Mouse (Mus musculus): ENCODE data around the gene Mon1a. TPM values are rescaled to one million over a fixed set of nuclear protein-coding genes. Genes with fewer than 3 reads are reported as not detected.
A peak's percentile ranks its signal among the peaks of the same experiment; 100 is the strongest.

Mon1a gene
- polyA plus RNA-seq (2014; fragmentation: Nextera tagmentation; extraction: Ambion mirVana) = 14.8 and 16.8 TPM in 2 replicates

DNA sequence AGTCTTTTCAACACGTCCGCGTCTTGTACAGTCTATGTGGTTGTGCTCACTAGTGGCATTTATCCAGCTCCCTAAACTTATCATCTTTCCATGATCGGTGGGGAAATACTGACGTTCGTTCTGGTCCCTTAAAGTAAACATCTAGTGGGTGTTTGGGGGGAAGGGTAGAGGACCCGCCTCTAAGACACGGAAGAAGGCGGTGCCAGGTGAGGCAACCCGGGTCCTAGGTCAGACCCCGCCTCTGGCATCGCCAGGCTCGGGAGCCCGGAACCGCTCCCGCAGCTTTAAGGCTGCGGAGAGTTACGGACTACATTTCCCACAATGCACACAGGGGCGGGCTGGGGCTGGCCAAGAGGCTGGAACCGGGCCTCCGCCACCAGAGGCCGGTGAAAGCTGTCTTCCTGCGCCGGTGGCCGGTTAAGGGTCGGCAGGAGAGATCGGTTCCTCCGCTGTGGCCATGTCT lies at the start of gene Mon1a:
Gene Mon1a, plus strand, starts transcription at position 348 of the 463 bp plus-strand sequence.
- no peaks in the 10 kb centered on the region for H3K27me3 ChIP-seq (ENCODE audit: control insufficient read depth, insufficient read depth, low read length)
- peak within 1 kb of the TSS; percentile 73 for H3K4me3 ChIP-seq (ENCODE audit: low read depth, low read length)
- peaks cover 6% of the 10 kb centered on the region for H3K4me1 ChIP-seq (ENCODE audit: control insufficient read depth, insufficient read depth, low read length)
- ATAC-seq (ENCODE audit: low FRiP score) (peak; percentile 97), DNase-seq (ENCODE audit: low spot score, missing footprints) (peak; percentile 97)
- H3K9me3 ChIP-seq (ENCODE audit: control insufficient read depth, low read length) = no peaks in the 10 kb centered on the region
- no peaks in the 10 kb centered on the region for H3K36me3 ChIP-seq (ENCODE audit: control insufficient read depth, insufficient read depth, low read length)
- no peak within 1 kb of the TSS for H3K27ac ChIP-seq (ENCODE audit: low read depth, low read length)
- H3K9ac ChIP-seq (ENCODE audit: low read length) = peak within 1 kb of the TSS; percentile 76
- peak within 1 kb of the TSS; percentile 80 for H3K4me2 ChIP-seq
- WGBS = 2% methylated on average over 28 of the region's 28 CpGs

- Histone ChIP-seq H3K4me1 (ENCODE audit: control insufficient read depth, insufficient read depth, low read length) (no peaks in the 10 kb centered on the region), H3K9ac (ENCODE audit: low read length) (no peak overlapping the region), H3K27me3 (ENCODE audit: control insufficient read depth, insufficient read depth, low read length) (no peaks in the 10 kb centered on the region), H3K4me3 (ENCODE audit: low read depth, low read length) (no peak overlapping the region), H3K27ac (ENCODE audit: low read depth, low read length) (no peak overlapping the region), H3K9me3 (ENCODE audit: control insufficient read depth, low read length) (no peaks in the 10 kb centered on the region), H3K36me3 (ENCODE audit: control insufficient read depth, insufficient read depth, low read length) (no peaks in the 10 kb centered on the region), H3K4me2 (no peak overlapping the region)
- peak; percentile 59 for DNase-seq (ENCODE audit: low spot score, missing footprints)
- 90% methylated on average over 1 of the region's 1 CpGs for WGBS
- no peak for ATAC-seq (ENCODE audit: low FRiP score)
Observed at GRCm38 (mm10) chr9:107838869-107839268, 49.1 kb upstream of the Mon1a start.

- no peak overlapping the region for H3K4me3 ChIP-seq (ENCODE audit: low read depth, low read length)
- no peak for ATAC-seq (ENCODE audit: low FRiP score)
- no peaks in the 10 kb centered on the region for H3K9me3 ChIP-seq (ENCODE audit: control insufficient read depth, low read length)
- peaks cover 7% of the 10 kb centered on the region; the same call in 1 of the 2 replicates for H3K36me3 ChIP-seq (ENCODE audit: control insufficient read depth, insufficient read depth, low read length)
- peak; percentile 68 for DNase-seq (ENCODE audit: low spot score, missing footprints)
- no peak overlapping the region for H3K9ac ChIP-seq (ENCODE audit: low read length)
- no peaks in the 10 kb centered on the region for H3K27me3 ChIP-seq (ENCODE audit: control insufficient read depth, insufficient read depth, low read length)
- H3K4me2 ChIP-seq = no peak overlapping the region
- 89% methylated on average over 2 of the region's 2 CpGs for WGBS
- H3K4me1 ChIP-seq (ENCODE audit: control insufficient read depth, insufficient read depth, low read length) = no peaks in the 10 kb centered on the region
- H3K27ac ChIP-seq (ENCODE audit: low read depth, low read length) = no peak overlapping the region
Observed at GRCm38 (mm10) chr9:107842709-107843108, 45.2 kb upstream of the Mon1a start.

DNA sequence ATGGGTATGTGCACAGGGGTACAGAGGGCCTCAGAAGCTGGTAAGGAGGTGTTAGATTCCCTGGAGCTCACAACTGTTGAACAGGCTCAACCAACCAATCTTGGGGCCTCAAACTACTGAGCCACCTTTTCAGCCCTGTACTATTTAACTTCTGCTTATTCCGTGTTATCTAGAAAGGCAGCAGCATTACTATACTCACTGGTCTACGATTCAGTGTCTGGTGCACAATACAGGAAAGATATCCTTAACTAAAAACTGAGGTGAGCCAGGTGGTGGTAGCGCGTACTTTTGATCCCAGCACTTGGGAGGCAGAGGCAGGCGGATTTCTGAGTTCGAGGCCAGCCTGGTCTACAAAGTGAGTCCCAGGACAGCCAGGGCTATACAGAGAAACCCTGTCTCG lies 39.0 kb upstream of the Mon1a start:
- Histone ChIP-seq H3K9ac (ENCODE audit: low read length) (no peak overlapping the region), H3K9me3 (ENCODE audit: control insufficient read depth, low read length) (no peaks in the 10 kb centered on the region), H3K27me3 (ENCODE audit: control insufficient read depth, insufficient read depth, low read length) (no peaks in the 10 kb centered on the region), H3K4me2 (no peak overlapping the region), H3K4me3 (ENCODE audit: low read depth, low read length) (no peak overlapping the region), H3K36me3 (ENCODE audit: control insufficient read depth, insufficient read depth, low read length) (peaks cover 10% of the 10 kb centered on the region; the same call in 1 of the 2 replicates), H3K27ac (ENCODE audit: low read depth, low read length) (no peak overlapping the region), H3K4me1 (ENCODE audit: control insufficient read depth, insufficient read depth, low read length) (no peaks in the 10 kb centered on the region)
- ATAC-seq (ENCODE audit: low FRiP score) = no peak
- 95% methylated on average over 7 of the region's 7 CpGs for WGBS
- peak; percentile 33 for DNase-seq (ENCODE audit: low spot score, missing footprints)

DNA sequence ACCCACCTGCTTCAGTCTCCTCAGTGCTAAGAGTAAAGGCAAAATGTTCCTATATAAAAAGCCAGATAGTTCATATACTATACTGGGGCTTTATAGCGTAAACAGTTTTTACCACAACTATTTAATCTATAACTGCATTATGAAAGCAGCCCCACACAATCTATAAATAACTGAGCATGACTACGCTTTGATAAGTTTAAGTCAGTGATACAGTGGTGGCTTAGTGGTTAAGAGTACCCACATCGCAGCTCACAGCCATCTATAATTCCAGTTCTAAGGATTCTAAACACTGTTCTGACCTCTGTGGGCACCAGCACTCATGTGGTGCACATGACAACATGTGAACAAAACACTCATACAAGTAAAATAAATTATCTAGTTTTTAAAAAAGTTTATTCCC lies 29.6 kb upstream of the Mon1a start:
- Histone ChIP-seq H3K36me3 (ENCODE audit: control insufficient read depth, insufficient read depth, low read length) (no peaks in the 10 kb centered on the region), H3K4me2 (no peak overlapping the region), H3K9me3 (ENCODE audit: control insufficient read depth, low read length) (no peaks in the 10 kb centered on the region), H3K9ac (ENCODE audit: low read length) (no peak overlapping the region), H3K27me3 (ENCODE audit: control insufficient read depth, insufficient read depth, low read length) (no peaks in the 10 kb centered on the region), H3K4me3 (ENCODE audit: low read depth, low read length) (no peak overlapping the region), H3K4me1 (ENCODE audit: control insufficient read depth, insufficient read depth, low read length) (no peaks in the 10 kb centered on the region), H3K27ac (ENCODE audit: low read depth, low read length) (no peak overlapping the region)
- DNase-seq (ENCODE audit: low spot score, missing footprints) = peak; percentile 78
- 95% methylated on average over 3 of the region's 3 CpGs for WGBS
- no peak for ATAC-seq (ENCODE audit: low FRiP score)

GRCm38 (mm10) chr9:107864493-107864892 lies 23.5 kb upstream of the Mon1a start:
- ATAC-seq (ENCODE audit: low FRiP score) (no peak), DNase-seq (ENCODE audit: low spot score, missing footprints) (no peak)
- Histone ChIP-seq H3K4me3 (ENCODE audit: low read depth, low read length) (no peak overlapping the region), H3K36me3 (ENCODE audit: control insufficient read depth, insufficient read depth, low read length) (no peaks in the 10 kb centered on the region; the same call in 1 of the 2 replicates), H3K27ac (ENCODE audit: low read depth, low read length) (no peak overlapping the region), H3K9me3 (ENCODE audit: control insufficient read depth, low read length) (no peaks in the 10 kb centered on the region), H3K27me3 (ENCODE audit: control insufficient read depth, insufficient read depth, low read length) (no peaks in the 10 kb centered on the region), H3K4me1 (ENCODE audit: control insufficient read depth, insufficient read depth, low read length) (no peaks in the 10 kb centered on the region), H3K9ac (ENCODE audit: low read length) (no peak overlapping the region), H3K4me2 (no peak overlapping the region)
- WGBS = 76% methylated on average over 1 of the region's 1 CpGs

GRCm38 (mm10) chr9:107866081-107866480 lies 21.9 kb upstream of the Mon1a start:
- no peaks in the 10 kb centered on the region; the same call in 1 of the 2 replicates for H3K36me3 ChIP-seq (ENCODE audit: control insufficient read depth, insufficient read depth, low read length)
- no peak overlapping the region for H3K4me2 ChIP-seq
- DNase-seq (ENCODE audit: low spot score, missing footprints) (no peak), ATAC-seq (ENCODE audit: low FRiP score) (no peak)
- no peak overlapping the region for H3K27ac ChIP-seq (ENCODE audit: low read depth, low read length)
- no peaks in the 10 kb centered on the region for H3K27me3 ChIP-seq (ENCODE audit: control insufficient read depth, insufficient read depth, low read length)
- no peak overlapping the region for H3K9ac ChIP-seq (ENCODE audit: low read length)
- no peaks in the 10 kb centered on the region for H3K4me1 ChIP-seq (ENCODE audit: control insufficient read depth, insufficient read depth, low read length)
- no peak overlapping the region for H3K4me3 ChIP-seq (ENCODE audit: low read depth, low read length)
- H3K9me3 ChIP-seq (ENCODE audit: control insufficient read depth, low read length) = no peaks in the 10 kb centered on the region
- WGBS = 93% methylated on average over 2 of the region's 2 CpGs

DNA sequence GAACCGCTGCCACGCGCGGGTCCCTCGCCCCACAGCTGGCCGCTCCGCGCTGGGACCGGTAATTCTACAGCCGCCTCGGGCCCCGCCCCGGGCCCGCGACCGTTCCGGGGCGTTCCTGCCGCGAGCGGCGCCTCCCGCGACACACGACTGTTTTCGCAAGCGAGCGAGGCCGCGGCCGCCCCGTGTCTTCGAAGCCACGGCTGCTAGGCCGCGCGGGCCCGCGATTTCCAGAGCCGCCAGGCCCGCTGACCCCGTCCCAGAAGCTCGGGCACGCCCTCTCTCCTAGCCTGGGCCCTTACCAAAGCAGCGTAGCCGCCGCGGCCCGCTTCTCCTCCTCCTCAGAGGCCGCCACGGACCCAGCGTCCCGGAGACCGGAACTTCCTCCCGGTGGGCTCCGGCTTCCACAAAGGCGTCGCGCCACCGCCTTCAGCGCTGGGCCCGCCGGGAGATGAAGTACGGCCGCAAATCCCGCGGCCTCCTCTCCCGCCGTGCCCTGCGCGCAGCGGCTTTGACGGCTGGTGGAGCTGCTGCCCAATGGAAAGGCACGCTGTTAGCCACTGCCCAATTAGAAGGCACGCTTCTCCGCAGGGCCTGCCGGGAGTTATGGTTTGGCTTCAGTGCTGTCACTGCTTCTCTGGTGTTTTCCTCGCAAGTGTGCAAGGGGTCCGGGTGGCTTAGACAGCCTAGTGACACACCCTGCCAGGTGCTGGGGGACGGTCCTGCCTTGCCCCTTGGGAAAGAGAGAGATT lies 15.4 kb upstream of the Mon1a start:
- H3K27me3 ChIP-seq (ENCODE audit: control insufficient read depth, insufficient read depth, low read length) = no peaks in the 10 kb centered on the region
- peak overlapping the region; percentile 84 for H3K4me2 ChIP-seq
- peak overlapping the region; percentile 97 for H3K9ac ChIP-seq (ENCODE audit: low read length)
- H3K27ac ChIP-seq (ENCODE audit: low read depth, low read length) = peak overlapping the region; percentile 92
- DNase-seq (ENCODE audit: low spot score, missing footprints) = peak; percentile 98
- under 1% methylated on average over 79 of the region's 80 CpGs for WGBS
- H3K4me3 ChIP-seq (ENCODE audit: low read depth, low read length) = peak overlapping the region; percentile 99
- ATAC-seq (ENCODE audit: low FRiP score) = peak; percentile 99
- no peaks in the 10 kb centered on the region; the same call in 1 of the 2 replicates for H3K36me3 ChIP-seq (ENCODE audit: control insufficient read depth, insufficient read depth, low read length)
- H3K4me1 ChIP-seq (ENCODE audit: control insufficient read depth, insufficient read depth, low read length) = peaks cover 10% of the 10 kb centered on the region
- no peaks in the 10 kb centered on the region for H3K9me3 ChIP-seq (ENCODE audit: control insufficient read depth, low read length)

DNA sequence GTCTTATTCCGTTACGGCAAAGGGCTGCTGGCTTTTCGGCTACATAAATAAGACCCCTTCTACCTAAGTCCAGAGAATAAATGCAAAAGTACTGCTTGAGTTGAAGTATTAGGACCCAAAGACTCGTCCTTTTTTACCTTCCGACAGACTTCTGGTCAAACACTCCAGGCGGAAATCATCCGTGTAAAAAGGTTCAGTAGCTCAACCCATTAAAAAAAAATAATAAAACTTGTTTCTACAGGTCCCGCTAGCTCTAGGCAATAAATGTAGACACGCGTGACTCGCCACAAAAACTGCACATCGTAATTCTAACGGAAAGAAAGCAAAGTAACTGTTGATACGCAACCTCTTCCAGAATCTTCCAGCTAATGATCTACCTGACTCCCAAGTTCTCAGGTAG lies 14.8 kb upstream of the Mon1a start, which contains the start of gene Rbm6:
Gene Rbm6, minus strand, starts transcription at position 101 of the 400 bp plus-strand sequence.
- Histone ChIP-seq H3K36me3 (ENCODE audit: control insufficient read depth, insufficient read depth, low read length) (no peaks in the 10 kb centered on the region; the same call in 1 of the 2 replicates), H3K9me3 (ENCODE audit: control insufficient read depth, low read length) (no peaks in the 10 kb centered on the region), H3K4me2 (peak within 1 kb of the TSS; percentile 84), H3K27me3 (ENCODE audit: control insufficient read depth, insufficient read depth, low read length) (no peaks in the 10 kb centered on the region), H3K4me1 (ENCODE audit: control insufficient read depth, insufficient read depth, low read length) (peaks cover 10% of the 10 kb centered on the region), H3K27ac (ENCODE audit: low read depth, low read length) (peak within 1 kb of the TSS; percentile 92), H3K4me3 (ENCODE audit: low read depth, low read length) (peak within 1 kb of the TSS; percentile 99), H3K9ac (ENCODE audit: low read length) (peak within 1 kb of the TSS; percentile 97)
- DNase-seq (ENCODE audit: low spot score, missing footprints) (no peak), ATAC-seq (ENCODE audit: low FRiP score) (no peak)
- 12% methylated on average over 14 of the region's 14 CpGs for WGBS

Data from midbrain, embryonic 11.5 days (tissue).